Mouse (Mus musculus) ES-Bruce4 (cell line): ENCODE data around the gene Erv3.

Experiments used
- CTCF ChIP-seq: IDR thresholded peaks from one replicate; pipeline ENCODE4 v1.8.1; 2011; ENCODE audit warnings: low read depth, low read length
- EP300 ChIP-seq: IDR thresholded peaks from 2 replicates; pipeline ENCODE4 v1.6.1; 2011; ENCODE audit warnings: low read depth, low read length; ENCODE audit not compliant: insufficient read depth
- POLR2A ChIP-seq: IDR thresholded peaks from one replicate; pipeline ENCODE4 v1.8.1; 2011; ENCODE audit warnings: low read length; ENCODE audit not compliant: insufficient read depth

- TF ChIP-seq POLR2A (no peak), CTCF (no peak), EP300 (no peak)
Observed at GRCm38 (mm10) chr2:131876551-131877265, 17.2 kb upstream of the Erv3 start.
